Mouse (Mus musculus): ENCODE data around the gene Naa25.

Gene Naa25

DNA sequence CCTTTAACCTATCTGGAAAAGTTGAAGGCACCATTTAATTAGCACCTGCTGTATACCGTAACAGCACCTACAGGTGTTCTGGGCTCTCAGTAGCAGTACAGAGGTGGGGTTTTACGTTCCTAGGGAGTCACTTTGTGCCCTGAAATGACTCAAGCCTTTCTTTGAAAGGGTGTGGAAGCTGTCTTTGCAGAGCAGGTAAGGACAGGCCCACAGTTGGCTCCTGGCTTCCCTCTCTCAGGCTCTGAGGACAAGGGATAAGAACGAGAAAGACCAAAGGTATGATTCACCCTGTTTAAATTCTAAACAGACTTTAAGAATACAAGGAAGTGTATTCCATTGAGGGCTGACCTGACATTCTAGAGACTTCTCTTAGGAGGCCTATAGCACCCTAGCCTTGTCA, 4.3 kb upstream of the Naa25 start:
- no peak for DNase-seq

DNA sequence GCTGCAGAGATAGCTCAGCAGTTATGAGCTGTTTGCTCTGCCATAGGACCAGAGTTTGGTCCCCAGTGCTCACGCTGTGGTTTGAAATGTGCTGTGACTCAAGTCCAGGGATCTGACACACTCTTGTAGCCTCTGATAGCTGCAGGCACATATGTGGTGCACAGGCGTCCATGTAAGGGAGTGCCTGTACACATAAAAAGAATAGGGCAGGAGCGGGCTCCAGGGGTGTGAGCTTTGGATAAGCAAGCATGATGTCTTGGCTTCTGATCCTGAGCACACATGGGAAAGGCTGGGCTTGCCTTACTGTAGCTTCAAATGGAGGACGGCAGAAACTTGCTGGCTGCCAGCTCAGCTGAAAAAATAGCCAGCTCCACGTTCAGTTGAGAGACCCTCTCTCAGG, 2.1 kb upstream of the Naa25 start:
- DNase-seq = no peak

DNA sequence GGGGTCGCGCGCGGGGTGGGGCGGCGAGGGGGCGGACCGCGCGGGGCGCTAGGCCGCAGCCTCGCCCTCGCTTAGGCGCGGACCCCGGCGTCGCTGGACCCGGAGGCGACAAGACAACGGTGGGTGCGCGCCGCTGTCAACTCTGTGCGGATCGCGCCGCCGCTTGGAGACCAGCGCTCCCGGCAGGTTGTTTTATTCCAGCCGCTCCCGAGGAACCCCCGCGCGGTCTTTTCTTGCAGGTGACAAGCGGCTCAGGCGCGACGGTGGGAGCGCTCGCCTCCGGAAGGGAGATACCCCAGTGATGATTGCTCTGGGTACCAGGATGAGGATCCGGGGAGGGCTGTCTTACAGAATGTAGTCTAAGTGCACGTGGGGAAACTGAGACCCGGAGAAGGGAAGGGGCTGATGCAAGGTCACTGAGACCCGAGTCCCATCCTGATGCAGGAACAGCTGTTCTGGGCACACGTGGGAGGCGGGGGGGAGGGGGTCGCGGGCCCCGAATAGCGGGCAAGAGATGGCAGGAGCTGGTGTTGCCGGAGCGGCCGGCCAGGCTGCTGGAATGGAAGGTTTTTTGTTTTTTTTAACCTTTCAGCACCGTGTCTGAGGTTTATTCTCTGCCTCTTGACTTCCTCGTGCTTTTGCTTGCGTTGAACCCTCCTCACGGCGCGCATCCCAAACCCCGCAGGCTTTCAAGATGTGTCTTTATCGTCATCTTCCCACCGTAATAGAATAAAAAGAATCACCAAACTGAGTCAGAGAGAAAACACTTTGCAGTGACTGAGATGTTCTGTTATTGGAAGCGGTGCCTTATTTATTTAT, 619 bp downstream of the Naa25 start:
- peak; percentile 37 to 57 for DNase-seq

DNA sequence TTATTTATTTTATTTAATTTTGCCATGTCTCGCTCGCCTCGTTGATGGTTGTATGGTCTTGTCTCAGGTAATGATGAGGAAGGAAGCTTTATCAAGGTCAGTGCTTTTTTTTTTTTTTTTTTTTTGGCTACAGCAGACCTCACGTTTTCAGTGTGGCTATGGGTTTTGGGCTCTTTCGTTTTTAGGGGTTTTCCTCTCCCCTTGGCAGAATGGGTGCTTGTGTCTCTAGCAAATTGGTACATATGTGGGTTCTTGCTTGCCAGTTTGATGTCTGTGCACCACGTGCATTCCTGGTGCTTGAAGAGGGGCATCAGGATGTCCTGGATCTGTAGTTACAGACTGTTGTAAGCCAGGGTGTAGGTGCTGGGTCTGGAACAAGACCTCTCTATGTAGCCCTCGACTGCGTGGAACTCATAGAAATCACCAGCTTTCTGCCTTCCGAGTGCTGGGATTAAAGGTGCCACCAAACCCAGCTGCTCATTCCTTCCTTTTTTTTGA, 1.3 kb downstream of the Naa25 start:
- DNase-seq = no peak

DNA sequence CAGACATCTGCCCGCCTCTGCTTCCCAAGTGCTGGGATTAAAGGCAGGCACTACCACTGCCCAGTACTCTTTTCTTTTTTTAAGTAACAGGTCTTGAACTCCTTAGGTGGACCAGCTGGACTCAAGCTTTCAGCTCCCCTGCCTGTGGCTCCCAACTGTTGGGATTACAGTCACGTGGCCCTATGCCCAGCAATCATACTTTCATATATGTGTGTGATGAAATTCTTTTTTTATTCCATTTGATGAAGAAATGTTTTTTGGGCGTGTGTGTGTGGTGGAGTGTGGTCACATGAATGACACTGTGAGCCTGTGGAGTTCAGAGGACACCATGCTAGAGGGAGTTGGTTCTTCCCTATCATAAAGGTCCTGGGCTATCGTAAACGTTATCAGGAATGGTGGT, 1.8 kb downstream of the Naa25 start:
- DNase-seq = no peak

DNA sequence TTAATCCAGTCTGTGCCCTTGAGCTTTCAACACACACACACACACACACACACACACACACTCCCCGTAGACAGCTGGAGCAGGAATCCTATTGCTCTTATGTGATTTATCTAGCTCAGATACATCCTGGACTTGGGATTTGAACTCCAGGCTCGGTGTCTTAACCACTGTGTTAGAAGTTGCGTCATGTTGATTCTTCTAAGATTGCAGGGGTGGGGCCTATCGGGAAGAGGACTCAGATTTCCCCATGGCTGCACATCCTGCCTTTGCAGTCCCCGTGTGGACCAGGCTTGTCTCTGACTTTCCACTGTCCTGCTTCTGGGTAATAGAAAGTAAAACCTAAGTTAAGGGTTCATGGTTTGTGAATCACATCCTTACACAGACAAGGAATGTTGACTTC, 2.3 kb downstream of the Naa25 start:
- DNase-seq = no peak

DNA sequence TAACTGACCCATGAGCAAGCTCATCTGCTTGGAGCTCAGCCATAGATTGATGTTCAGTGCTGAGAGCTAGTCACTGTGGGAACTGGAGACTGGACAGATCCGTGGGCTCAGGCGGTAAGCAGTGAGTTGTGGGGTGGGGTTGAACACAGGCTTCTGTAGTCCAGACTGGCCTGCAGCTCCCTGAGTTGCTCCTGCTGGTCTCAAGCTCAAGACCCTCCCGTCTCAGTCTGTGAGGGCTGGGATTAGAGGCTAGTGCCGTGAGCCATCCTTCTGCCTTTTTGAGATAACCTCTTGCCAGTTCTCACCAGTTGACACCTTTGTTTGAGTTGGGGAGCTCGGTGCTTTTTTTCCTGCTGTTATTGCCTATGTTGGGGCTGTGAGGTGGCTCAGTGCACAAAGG, 3.1 kb downstream of the Naa25 start:
- DNase-seq = no peak

DNA sequence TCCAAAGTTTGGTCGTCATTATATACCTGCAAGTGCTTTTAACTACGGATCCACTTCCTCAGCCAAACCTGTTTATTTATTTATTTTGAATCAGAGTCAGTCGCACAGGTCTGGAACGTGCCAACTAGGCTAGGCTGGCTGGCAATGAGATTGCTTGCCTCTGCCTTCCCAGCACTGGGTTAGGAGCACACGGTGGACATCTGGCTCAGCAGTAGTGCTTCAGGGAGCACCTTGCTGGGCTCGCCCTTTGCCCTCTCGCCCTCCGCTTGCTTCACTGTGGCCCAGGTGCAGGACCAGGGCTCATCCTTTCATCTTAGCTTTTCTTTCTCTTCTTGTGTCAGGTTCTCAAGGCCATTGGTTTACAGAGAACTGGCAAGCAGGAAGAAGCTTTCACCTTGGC, 10.1 kb downstream of the Naa25 start:
- no peak for DNase-seq

DNA sequence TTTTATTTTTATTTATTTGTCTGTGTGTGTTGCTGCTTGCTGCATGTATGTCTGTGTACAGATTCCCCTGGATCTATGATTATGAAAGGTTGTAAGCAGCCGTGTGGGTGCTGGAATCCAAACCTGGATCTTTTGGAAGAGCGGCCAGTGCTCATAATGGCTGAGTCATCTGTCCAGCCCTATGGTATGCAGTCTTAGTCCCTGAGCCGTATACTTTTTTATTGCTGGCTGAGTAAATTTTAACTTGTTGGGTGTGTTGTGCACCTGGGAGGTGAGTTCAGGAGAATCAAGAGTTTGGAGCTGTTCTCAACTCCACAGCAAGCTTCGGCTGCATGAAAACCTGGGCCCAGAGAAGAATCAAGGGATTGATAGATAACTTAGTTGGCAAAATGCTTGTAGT, 13.2 kb downstream of the Naa25 start:
- no peak for DNase-seq

DNA sequence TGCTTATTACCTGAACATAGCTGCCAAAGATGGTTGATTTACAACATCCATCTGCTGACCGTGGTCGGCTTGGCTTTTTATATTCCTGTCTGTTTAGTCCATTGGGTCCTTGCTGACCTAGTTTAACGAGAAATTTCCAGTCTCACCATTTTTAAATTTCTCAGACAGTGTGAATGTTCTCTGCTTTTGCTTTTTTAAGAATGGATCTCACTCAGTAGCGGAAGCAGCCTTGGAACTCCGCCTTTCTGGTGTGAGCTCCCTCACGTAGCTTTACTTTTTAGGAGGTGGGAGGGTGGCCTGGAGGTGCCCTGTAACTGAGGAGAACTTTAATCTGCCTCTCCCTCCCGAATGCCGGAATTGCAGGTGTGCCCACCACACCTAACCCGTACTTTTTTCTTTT, 23.0 kb downstream of the Naa25 start:
- DNase-seq = no peak

DNA sequence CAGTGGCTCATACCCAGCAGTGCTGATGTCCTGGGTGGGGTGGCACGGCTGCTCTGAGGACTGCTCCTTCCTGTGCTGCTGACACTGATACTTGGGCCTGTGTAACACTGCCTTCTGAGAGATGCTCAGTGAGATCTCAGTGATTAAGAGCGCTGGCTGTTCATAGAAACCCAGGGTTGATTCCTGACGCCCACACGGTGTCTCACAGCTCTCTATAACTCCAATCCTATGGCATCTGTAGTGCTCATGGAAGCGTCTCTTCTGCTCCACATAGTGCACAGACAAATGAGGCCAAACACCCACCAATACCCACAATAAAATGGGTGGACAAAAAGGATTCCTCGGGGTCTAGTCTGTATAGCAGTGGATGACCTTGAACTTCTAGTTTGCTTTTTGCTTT, 25.1 kb downstream of the Naa25 start:
- DNase-seq = no peak

DNA sequence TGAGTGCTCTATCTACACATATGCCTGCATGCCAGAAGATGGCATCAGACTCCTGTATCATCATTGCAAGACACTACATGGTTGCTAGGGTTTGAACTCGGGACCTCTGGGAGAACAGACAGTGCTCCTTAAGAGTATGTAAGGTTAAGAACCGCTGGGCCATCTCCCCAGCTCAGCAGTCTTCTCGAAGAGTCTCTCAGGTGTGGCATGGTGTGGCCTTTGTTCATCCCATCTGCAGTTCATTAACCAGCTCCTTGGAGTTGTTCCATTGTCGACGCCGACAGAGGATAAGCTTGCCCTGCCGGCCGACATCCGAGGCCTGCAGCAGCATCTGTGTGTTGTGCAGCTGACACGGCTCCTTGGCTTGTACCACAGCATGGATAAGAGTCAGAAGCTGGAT, 25.6 kb downstream of the Naa25 start:
- DNase-seq = peak; percentile 37 to 63

DNA sequence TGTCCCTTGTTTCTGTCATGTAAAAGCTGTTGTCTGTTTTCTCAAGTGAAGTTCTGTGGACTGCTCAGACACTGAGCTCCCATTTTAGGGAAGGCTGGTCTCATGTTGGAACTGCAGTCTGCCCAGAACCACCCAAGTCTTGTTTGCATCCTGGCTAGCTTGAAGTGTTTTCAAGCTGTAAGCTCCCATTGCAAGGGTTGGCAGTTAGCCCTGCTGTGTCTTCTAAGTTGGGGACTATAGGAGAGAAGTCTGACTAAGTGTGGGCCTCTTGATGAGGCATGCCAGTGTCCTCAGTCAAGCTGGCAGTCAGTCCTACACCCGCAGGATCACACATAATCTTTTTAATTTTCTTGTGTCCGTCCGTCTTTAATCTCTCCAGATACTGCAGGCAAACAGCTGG, 31.2 kb downstream of the Naa25 start:
- DNase-seq = no peak

DNA sequence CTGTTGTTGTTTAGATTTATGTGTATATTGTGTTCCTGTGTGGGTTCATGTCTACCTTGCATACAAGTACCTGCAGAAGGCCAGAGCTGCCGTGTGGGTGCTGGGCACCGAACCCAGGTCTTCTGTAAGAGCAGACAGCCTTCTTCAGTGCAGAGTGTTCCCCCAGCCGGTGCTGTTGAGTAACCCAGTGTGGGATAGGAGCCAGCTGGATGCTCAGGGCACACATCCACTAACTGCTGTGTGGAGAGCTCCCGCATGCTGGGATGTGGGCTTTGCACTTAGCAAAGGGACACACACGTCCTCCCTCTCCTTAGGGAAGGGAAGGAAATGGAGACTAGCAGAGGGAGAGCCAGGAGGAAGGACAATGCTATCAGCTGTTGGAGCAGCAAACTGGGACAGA, 40.4 kb downstream of the Naa25 start:
- no peak for DNase-seq

DNA sequence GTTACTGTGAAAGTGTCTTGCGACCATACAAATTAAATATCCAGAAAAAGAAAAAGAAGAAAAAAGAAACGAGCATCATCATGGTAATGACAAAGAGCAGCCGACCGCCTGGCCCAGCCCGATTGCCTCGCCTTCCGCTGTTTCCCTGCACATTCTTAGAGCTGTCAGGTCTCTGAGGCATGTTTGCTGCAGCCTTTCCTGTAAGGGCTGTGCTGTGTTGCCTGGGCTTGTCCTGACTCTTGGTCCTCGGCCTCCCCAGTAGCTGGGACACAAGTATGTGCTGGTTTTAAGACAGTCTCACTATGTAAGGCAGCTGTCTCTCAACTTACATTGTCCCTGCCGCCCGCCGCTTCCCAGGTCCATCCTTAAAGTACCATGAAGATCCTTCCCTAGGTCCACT, 41.0 kb downstream of the Naa25 start:
- DNase-seq = no peak

DNA sequence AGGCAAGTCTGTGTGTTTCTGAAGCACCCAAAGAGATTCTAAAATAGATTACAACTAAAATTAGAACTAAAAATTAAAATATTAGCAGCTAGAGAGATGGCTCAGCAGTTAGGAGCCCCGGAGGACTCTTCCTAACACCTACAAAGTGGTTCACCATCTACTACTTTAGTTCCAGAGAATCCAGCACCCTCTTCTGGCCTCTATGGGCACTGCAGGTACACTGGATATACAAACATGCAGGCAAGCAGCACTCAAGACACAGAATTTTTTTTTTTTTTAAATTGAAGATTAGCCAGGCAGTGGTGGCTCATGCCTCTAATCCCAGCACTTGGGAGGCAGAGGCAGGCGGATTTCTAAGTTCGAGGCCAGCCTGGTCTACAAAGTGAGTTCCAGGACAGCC, 45.8 kb downstream of the Naa25 start:
- DNase-seq = peak; percentile 75 to 80

DNA sequence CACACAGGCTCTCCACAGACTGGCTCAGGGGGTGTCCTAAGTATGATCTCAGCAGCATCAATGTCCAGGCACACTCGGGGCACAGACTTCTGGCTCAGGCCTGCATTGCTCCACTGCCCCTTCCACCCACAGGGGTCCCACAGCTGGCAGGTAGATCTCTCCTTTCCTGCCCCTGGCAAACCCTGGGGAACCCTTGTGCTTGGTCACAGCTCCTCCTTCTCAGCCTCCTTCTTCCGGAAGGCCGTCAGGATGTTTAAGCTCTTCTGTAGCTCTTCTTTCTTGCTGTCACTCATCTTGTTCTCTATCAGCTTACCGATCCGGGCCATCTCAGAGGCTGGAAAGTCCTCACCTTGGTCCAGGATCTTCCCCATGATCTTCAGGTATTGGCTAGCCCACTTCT, 47.1 kb downstream of the Naa25 start:
- DNase-seq = no peak

DNA sequence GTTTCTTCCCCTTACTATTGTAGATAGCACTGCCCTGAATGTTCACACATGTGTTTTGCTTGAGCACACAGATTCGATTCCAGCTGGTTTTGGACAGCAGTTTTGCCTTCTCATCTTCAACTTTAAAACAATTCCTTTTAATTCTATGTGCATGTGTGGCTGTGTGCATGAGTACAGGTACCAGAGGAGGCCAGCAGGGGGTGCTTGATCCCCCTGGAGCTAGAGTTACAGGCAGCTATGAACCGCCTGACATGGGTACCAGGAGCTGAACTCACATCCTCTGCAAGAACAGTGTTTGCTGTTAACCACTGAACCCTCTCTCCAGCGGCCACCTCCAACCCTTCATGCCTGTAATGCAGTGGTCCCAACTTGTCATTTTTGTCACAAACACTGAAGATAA, 50.7 kb downstream of the Naa25 start:
- peak; percentile 34 to 37 for DNase-seq

DNA sequence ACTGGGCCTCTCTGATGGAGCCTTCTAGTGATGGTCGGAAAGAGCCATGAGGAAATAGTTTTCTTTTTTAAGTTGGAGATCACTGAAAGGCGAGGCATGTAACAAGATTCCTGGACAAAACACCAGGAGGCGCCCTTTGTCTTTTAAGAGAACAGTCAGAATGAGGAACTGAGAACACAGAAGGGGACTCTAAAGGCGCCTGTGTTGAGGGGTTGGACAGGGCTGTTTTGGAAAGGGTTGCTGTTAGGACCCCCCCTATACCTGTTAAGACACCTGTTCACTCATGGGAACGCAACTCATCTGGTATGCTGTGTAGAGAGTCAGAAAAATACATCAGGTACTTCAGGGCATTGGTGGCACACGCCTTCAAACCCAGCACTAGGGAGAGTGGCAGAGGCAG, 52.2 kb downstream of the Naa25 start:
- DNase-seq = peak; percentile 79 to 82

DNA sequence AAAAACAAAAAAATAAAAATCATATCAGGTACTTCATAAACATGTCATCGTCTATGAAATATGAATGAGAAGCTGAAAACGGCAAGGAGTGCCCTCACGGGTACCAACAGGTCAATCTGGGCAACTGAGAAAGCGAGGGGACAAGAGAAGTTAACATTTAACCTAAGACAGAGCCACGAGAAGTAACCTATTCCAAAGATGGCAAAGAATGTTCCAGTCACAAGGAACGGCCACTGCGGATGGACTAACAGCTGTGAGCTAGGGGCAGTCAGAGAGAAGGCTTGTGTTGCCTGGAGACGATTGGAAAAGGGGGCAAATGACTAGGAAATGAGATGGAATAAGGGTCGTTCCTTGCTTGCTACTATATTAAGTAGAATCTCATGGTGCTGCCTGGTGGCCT, 52.7 kb downstream of the Naa25 start:
- peak in 1 of 2 experiments; percentile 17 for DNase-seq

DNA sequence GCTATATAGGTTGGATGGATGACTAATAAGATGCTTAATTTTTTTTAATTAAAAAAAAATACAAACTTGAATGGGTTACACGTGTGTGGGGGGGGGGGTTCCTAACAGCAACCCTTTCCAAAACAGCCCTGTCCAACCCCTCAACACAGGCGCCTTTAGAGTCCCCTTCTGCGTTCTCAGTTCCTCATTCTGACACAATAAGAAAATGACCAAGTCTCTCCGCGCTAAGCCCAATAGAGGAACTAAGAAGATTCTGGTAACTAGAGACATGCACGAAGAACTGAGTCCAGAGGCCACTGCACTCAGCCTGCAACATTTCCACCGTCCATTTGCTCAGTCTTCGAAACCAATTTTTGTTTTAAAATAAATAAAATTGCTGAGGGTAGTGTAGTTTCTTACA, 53.5 kb downstream of the Naa25 start:
- DNase-seq = no peak

DNA sequence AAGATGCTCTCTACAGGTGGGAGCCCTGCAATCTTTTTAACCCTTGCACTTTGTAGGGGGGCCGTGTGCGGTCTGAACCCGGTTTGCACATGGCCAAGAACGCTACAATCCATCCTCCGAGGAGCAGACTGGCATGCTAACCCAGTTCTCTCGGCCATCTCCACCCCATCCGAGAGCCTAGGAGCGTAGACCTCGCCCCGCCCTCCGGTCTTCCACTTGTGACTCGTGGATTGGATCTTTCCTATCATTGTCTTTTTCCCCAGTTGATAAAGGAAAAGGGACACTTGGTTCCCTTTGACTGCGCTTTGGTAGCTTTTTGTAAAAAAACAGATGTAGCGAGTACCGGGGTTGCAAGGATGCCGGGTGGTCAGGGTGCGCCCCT, 53.9 kb downstream of the Naa25 start, which contains the start of gene Tmem116:
Gene Tmem116, plus strand, starts transcription at position 250 of the 382 bp plus-strand sequence.
- peak; percentile 48 to 65 for DNase-seq

DNA sequence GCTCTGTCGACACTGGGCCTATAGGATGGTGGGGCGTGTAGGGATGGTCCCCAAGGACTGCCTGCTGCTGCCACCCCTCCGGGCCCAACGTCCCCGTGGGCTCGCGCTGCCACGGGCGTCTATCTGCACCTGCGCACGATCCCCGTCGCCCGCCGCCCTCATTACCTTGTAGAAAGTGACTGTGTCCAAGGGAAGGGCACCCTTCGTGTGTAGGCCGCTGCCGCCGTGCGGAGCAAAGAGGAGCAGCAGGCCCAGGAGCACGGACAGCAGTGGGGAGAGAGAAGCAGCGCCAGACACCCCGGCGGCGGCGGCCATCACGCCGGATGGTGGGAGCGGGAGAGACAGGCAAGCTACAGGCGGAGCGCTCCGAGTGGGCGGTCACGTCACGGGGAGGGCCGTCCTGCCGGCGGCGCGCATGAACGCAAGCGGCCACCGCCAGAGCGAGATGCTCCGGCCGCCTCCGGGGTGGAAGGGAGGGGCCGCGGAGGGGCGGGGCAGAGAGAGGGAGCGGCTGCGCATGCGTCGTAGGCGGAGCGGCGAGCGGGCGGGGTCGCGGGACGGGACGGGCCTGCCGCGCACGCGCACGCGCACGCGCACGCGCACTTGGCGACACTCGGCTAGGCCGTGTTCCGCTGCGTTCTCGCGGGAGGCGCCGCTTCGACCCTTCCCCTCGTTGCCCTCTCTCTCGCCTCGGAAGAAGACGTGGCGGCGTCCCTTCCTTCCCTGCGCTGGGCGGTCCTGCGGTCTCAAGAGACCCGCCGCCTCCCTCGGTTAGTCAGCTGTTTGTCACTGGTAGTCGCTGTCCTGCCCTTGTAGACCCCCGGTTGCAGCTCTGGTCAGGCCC, 54.5 kb downstream of the Naa25 start, which contains the start of gene Erp29:
Gene Erp29, minus strand, starts transcription at position 481 of the 844 bp plus-strand sequence.
- peak; percentile 99 for DNase-seq

DNA sequence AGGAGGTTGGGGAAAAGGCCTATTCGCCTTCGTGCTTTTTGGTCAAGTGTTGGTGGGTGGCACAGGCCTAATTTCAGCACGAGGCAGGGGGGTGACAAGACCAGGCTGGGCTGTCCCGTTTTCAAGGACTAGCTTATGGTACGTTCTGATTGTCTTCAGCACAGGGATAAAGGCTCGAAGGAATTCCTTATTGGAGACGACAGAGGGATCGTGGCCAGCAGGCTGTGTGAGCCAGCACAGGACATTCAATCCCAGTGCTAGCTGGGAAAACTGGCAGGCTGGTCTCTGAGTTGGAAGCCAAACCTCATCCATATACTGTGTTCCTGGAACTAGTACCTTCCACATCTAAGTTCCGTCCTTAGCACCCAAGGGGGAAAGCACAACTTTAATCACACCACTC, 55.2 kb downstream of the Naa25 start:
- DNase-seq = no peak

Measured in kidney, postnatal 4 days (tissue).